Mouse (Mus musculus) erythroblast, embryonic 14.5 days (primary cell): ENCODE data around the gene Asap3.

Source experiments
- GATA1 ChIP-seq: IDR thresholded peaks from 2 replicates; pipeline ENCODE4 v1.6.1; 2012; ENCODE audit warnings: low read length, inconsistent platforms, mixed read lengths
- TAL1 ChIP-seq: IDR thresholded peaks from 3 replicates; pipeline ENCODE4 v1.6.1; 2012; ENCODE audit warnings: low read length, inconsistent platforms, mixed read lengths

DNA sequence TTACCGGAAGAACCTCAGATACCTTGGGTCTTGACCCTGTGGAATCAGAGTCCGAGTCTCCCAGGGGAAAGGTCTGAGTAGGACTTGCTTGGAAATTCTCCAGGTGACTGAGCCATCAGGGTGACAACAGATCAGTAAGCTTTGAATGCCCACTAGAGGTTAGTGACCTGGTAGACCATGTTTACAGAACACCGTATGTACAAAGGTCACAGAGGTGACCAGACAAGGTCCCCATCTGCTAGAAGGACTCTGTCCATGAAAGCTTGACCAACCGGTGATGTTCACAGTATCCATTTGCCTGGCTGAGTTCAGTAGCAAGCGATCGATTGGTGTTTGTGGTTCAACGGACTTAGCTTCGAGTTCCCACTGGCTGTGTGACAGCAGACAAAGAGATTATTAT, 8.7 kb downstream of the Asap3 start:
- no peak for TF ChIP-seq TAL1
- TF ChIP-seq GATA1 = no peak
